Mouse (Mus musculus) ES-E14 (cell line): ENCODE results near the gene Hivep3.

Experiments
- CHD2 ChIP-seq: IDR thresholded peaks from 2 replicates; pipeline ENCODE4 v1.6.1; 2014; ENCODE audit warnings: mild to moderate bottlenecking, low read depth, low read length, inconsistent platforms
- HCFC1 ChIP-seq: IDR thresholded peaks from 2 replicates; pipeline ENCODE4 v1.6.1; 2012; ENCODE audit warnings: low read length, inconsistent platforms, borderline replicate concordance; ENCODE audit not compliant: insufficient read depth
- MAFK ChIP-seq: IDR thresholded peaks from 2 replicates; pipeline ENCODE4 v1.6.1; 2014; ENCODE audit warnings: mild to moderate bottlenecking, low read depth, low read length, inconsistent platforms; ENCODE audit not compliant: insufficient read depth
- ZC3H11A ChIP-seq: IDR thresholded peaks from 2 replicates; pipeline ENCODE4 v1.6.1; 2012; ENCODE audit warnings: low read depth, mild to moderate bottlenecking, inconsistent platforms, low read length, borderline replicate concordance
- ZNF384 ChIP-seq: IDR thresholded peaks from 2 replicates; pipeline ENCODE4 v1.6.1; 2012; ENCODE audit warnings: low read depth, low read length, inconsistent platforms

GRCm38 (mm10) chr4:119748341-119748740 lies 14.8 kb downstream of the Hivep3 start:
- TF ChIP-seq ZNF384 (no peak), ZC3H11A (no peak), CHD2 (no peak), MAFK (no peak), HCFC1 (no peak)
